Mouse (Mus musculus) ovary, postnatal 14 days (tissue): ENCODE measurements around the gene Tmem11.
"Not testable (repeated sequence)": the region's sequence is repeated elsewhere in the genome, so short reads cannot be mapped to it uniquely, and the experiment has no call there.

Experiments
- DNase-seq: peaks from one replicate; pipeline ENCODE4 v3.0.0; 2022; ENCODE audit warnings: low spot score

The Tmem11 gene

GRCm38 (mm10) chr11:60878675-60879294 is at the start of gene Tmem11:
Gene Tmem11 (minus strand): TSS chr11:60879272.
- DNase-seq: peak; percentile 82

DNA sequence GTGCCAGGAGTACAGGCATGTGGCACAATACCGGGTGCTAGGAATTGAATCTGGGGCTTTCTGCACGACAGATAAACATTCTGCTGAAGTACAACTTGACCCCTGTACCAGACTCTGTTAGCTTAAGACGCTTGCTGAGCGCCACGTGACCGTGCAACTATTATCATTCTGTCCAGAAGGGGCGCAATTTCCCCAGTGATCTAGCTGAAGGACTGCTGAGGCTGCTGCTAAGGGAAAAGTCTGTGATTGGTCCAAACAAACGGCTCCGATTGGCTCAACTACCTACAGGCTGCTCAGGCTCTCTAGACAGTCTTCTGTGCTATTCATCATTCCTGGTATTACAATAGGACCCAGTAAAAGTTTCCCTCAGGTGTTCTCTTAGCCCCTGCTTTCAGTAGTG is 48.2 kb upstream of the Tmem11 start:
- DNase-seq: peak; percentile 92

GRCm38 (mm10) chr11:60924981-60925380 is 45.9 kb upstream of the Tmem11 start:
- DNase-seq: no peak

DNA sequence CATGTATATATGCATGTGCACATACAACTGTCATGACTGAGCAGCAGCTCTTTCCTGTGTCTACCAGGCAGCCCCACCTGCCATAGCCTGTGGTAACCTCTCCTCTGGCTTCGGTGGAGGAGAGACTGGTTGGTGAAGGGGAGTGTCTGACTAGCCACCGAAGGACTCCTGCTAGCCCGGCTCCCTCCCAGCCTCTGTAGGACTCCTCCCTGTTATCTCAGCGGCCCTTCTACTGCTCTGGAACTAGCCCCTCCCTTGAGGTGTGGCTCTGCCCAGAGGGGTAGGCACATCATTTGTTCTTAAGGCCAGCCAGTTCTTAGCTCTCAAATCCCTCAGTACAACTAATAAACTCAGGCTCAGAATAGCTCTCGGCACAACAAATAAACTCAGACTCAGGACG is 45.4 kb upstream of the Tmem11 start:
- DNase-seq: no peak

GRCm38 (mm10) chr11:60922964-60923363 is 43.9 kb upstream of the Tmem11 start:
- DNase-seq: no peak

- no peak for DNase-seq
These were observed 43.1 kb upstream of the Tmem11 start for GRCm38 (mm10) chr11:60922195-60922594.

GRCm38 (mm10) chr11:60920021-60920420 is 40.9 kb upstream of the Tmem11 start:
- DNase-seq: no peak

DNA sequence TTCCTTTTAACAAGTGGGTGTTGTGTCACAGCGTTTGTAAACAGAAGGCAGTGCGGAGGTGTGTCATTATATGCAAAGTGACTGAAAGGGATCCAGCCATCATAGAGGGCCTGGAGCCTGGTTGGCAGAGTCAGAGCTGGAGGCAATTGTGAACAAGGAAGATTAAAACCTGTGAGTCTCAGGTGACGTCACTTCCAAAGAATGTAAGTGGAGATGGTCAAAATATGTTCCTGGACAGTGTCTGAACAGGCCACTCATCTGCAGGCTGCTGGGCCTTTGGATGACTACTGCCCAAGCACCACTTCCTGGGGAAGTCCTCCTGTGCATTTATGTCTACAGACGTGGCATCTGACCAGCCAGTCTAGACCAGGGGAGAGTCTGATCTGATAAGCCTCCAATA is 36.1 kb upstream of the Tmem11 start:
- DNase-seq: no peak

DNA sequence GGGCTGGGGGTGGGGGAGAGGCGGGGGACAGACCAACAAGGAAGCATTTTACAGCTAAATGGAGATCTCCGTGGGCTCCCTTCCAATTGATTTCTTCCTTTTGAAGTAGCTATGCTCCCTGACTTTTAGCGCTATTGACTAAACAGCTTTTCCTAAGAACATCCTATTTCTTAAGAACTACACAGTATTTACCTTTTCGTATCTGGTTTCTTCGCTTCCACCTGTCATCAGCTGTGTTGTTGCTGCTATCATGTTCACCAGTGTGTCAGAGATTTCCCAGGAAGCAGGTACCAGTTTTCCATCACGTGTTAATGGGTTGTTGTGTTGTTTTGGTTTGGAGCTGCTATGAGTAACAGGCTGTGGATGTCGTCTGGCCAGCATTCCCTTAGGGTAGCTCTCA is 35.4 kb upstream of the Tmem11 start, which contains the start of gene Natd1:
Gene Natd1, minus strand, starts transcription at position 260 of the 400 bp plus-strand sequence.
- no peak for DNase-seq

- DNase-seq: peak; percentile 83
These were observed 34.5 kb upstream of the Tmem11 start for GRCm38 (mm10) chr11:60913301-60914196.

DNA sequence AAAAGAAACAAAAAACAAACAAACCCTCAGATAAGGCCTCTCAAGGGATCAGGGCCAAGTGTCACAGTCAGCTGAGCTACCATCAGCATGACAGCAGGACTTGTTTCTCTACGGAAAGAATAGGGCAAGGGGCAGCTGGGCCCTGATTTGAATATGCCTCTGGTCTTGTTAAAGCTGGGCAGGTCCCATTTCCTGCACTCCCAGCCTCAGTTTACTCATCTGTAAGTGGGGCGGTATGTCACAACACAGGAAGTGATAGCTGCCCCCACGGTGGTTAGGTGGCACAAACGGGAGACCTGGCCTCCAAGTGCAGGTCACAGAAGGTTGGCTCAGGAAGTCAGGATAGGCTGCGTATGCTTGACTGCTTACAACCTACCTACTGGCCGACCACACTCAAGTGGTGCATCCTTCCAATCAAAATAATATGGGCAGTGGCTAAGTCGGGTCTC is 33.5 kb upstream of the Tmem11 start:
- DNase-seq: no peak

- no peak for DNase-seq
These were observed 30.6 kb upstream of the Tmem11 start for GRCm38 (mm10) chr11:60909626-60910025.

DNA sequence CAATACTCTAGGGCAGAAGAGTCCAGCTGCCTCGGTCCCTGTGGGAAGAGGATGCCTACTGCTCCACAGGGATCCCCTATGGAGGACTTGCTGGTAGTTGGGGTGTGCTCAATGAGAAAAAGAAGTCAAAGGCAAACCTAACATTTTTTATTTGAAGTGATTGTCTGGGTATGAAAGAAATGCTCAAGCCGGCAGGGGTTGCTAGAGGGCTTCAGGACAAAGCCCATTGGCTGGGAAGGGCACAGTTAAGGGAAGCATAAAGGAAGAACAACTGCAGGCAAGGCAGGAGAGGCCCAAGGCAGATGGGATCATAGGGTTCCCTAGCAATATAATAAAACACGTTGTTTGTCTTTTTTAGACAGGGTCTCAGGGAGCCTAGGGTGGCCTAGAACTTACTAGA is 29.0 kb upstream of the Tmem11 start:
- no peak for DNase-seq

GRCm38 (mm10) chr11:60906449-60906848 is 27.4 kb upstream of the Tmem11 start:
- DNase-seq: no peak

DNA sequence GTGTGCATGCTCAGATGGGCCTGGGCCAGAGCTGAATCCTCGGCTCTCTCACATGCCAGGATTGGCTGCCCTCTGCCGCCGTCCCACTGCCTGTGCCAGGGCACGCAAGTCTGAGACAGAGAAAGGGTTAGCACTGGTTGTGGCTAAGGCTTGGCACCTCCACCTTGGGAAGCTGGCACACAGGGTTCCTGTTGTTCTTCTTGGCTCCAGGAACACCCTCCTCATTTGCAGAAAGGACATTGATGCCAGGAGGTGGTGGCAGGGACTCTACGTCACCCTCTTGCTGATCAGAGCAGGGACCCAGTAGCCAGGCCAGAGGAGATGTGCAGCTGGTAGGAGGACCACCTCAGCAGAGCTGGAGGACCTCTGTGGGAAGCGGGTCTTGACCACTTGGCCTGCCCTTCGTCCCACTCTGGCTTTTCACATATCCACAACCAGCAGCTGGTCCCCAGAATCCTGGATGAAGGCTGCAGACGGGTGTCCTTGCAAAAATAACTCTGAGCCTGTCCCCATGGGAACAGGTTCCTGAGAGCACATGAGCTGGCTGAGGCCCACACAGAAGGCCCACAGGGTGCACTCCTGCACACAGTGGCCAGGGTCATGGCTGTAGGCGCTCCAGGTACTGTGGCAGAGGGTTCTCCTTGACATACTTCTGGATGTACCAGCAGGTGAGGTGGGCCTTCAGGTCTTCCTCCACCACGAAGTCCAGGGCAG is 26.5 kb upstream of the Tmem11 start:
- DNase-seq: no peak

DNA sequence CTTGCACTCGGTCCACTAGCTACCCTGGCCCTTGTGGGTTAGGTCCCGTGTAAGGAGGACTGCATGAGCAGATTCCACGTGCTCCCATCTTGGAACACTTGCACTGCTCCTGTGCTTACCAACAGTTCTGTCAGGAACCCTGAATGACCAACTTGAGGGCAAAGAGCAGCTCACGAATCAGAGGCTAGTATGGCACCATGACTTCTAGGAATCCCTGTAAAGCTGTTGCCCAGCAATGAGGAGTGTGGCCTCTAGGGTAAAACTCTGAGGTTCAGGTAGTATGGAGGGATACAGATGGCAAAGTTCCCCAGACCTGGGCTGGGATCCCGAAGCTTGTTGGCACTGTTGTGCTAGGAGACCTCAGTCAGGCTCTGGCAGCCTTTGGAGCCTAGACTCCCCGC is 24.6 kb upstream of the Tmem11 start:
- no peak for DNase-seq

DNA sequence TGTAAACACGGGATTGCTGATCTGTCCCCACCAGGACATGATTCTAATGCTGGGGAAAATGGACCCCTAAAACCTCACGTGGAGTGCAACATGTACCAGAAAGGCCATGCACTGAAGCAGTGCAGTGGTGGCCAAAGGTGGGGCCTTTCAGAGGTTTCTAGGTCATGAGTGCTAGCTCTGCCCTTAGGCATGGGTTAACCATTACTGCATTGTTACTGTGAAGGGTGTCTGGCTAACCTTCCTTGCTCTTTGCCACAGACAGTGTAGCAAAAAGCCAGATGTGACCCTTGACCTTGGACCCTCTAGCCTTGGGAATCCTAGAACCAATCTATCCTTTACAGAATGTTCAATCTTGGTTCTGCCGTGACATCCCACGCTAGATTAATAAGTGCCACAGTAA is 23.4 kb upstream of the Tmem11 start:
- DNase-seq: no peak

GRCm38 (mm10) chr11:60902001-60902400 is 22.9 kb upstream of the Tmem11 start:
- no peak for DNase-seq

DNA sequence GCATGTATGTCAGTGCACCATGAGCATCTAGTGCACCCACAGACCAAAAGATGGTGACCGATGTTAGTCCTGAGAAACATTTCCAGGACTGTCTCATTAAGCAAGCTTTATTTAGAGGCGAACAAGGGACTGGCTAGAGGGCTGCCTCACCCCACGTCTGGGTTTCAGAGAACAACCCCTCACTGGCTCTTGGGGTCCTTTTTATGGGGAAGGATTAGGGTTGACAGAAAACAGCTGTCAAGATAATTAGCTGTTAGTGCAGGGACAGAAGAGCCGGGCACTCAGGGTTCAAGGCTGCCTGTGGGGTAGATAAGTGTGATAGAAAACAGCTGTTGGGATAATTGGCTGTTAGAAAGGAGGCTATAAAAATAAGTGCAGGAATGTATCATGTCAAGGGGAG is 16.8 kb upstream of the Tmem11 start:
- DNase-seq: no peak

DNA sequence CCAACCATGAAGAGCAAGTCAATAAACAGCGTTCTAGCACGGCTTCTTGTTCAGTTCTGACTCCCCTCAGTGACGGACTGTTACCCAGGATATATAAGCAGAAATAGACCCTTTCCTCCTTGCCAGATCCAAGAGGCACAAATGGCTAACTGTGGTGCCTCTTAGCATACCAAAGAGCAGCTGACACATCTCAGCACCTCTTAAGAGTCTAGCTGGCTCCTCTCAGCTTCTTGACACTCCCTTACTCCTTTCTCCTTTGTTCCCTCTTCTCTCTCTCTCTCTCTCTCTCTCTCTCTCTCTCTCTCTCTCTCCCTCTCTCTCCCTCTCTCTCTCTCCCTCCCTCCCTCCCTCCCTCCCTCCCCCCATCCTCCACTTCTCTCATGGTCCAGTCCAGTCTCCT is 11.7 kb upstream of the Tmem11 start:
- no peak for DNase-seq

GRCm38 (mm10) chr11:60890286-60890685 is 11.2 kb upstream of the Tmem11 start:
- no peak for DNase-seq

- no peak for DNase-seq
These were observed 10.8 kb upstream of the Tmem11 start for GRCm38 (mm10) chr11:60889861-60890260.

- not testable (repeated sequence) for DNase-seq
These were observed 7.9 kb upstream of the Tmem11 start for GRCm38 (mm10) chr11:60886986-60887385.
